Mouse (Mus musculus) fibroblast of lung, adult 2 months (primary cell): ENCODE data around the gene Gm49384.

Experiments
- DNase-seq: peaks from one replicate; pipeline ENCODE4 v3.0.0-alpha.2; 2011; ENCODE audit warnings: low read depth

The Gm49384 gene

GRCm38 (mm10) chr12:69204052-69204833 lies at the start of gene Gm49384:
Gm49384 (minus strand) TSS chr12:69204267.
- DNase-seq, result no peak

GRCm38 (mm10) chr12:69253806-69254205 lies 49.7 kb upstream of the Gm49384 start:
- DNase-seq, result no peak

GRCm38 (mm10) chr12:69250756-69251155 lies 46.7 kb upstream of the Gm49384 start:
- DNase-seq, result no peak

GRCm38 (mm10) chr12:69249766-69250165 lies 45.7 kb upstream of the Gm49384 start:
- DNase-seq, result no peak

- DNase-seq, result peak; percentile 24
Measured at GRCm38 (mm10) chr12:69241771-69242431, 37.8 kb upstream of the Gm49384 start.

GRCm38 (mm10) chr12:69241405-69241770 lies 37.3 kb upstream of the Gm49384 start:
- no peak for DNase-seq

GRCm38 (mm10) chr12:69240876-69241275 lies 36.8 kb upstream of the Gm49384 start, which contains the start of gene Klhdc1:
Klhdc1 (plus strand) TSS chr12:69241176.
- DNase-seq, result no peak

- no peak for DNase-seq
Measured at GRCm38 (mm10) chr12:69238284-69238683, 34.2 kb upstream of the Gm49384 start.

- no peak for DNase-seq
Measured at GRCm38 (mm10) chr12:69235782-69236181, 31.7 kb upstream of the Gm49384 start.

- no peak for DNase-seq
Measured at GRCm38 (mm10) chr12:69229251-69229650, 25.2 kb upstream of the Gm49384 start.

- peak; percentile 77 for DNase-seq
Measured at GRCm38 (mm10) chr12:69227776-69228466, 23.9 kb upstream of the Gm49384 start, which contains the start of gene Pole2. Pole2 (minus strand) TSS chr12:69228195.

GRCm38 (mm10) chr12:69220613-69221277 lies 16.7 kb upstream of the Gm49384 start:
- no peak for DNase-seq

GRCm38 (mm10) chr12:69216587-69216986 lies 12.5 kb upstream of the Gm49384 start:
- no peak for DNase-seq

- DNase-seq, result peak; percentile 97
Measured at GRCm38 (mm10) chr12:69215000-69215785, 11.1 kb upstream of the Gm49384 start.

- no peak for DNase-seq
Measured at GRCm38 (mm10) chr12:69214393-69214792, 10.3 kb upstream of the Gm49384 start.

GRCm38 (mm10) chr12:69213186-69213777 lies 9.2 kb upstream of the Gm49384 start:
- no peak for DNase-seq

GRCm38 (mm10) chr12:69211057-69211456 lies 7.0 kb upstream of the Gm49384 start:
- no peak for DNase-seq

- no peak for DNase-seq
Measured at GRCm38 (mm10) chr12:69210056-69210979, 6.3 kb upstream of the Gm49384 start.

GRCm38 (mm10) chr12:69208520-69208919 lies 4.5 kb upstream of the Gm49384 start:
- DNase-seq, result no peak

GRCm38 (mm10) chr12:69207926-69208325 lies 3.9 kb upstream of the Gm49384 start:
- DNase-seq, result no peak
